Mouse (Mus musculus): ENCODE measurements around the gene Kcng4. TPM values are rescaled to one million over a fixed set of nuclear protein-coding genes. Genes with fewer than 3 reads are reported as not detected.

Gene Kcng4
- polyA plus RNA-seq, 1 experiment from 2014 or later: 0.15 TPM

GRCm38 (mm10) chr8:119574437-119575365, 60.8 kb downstream of the Kcng4 start, which contains the start of the genes Hsdl1 and Dnaaf1:
Gene Hsdl1 (minus strand): TSS chr8:119575183.
Gene Dnaaf1 (plus strand): TSS chr8:119575235.
- Histone ChIP-seq H3K27ac (ENCODE audit: low read length) (peak within 1 kb of the TSS; percentile 4), H3K36me3 (ENCODE audit: insufficient read depth, low read length) (no peaks in the 10 kb centered on the region), H3K4me1 (ENCODE audit: insufficient read depth, low read length) (peaks cover 9% of the 10 kb centered on the region; the same call in 1 of the 2 replicates), H3K4me2 (replicated peaks; ENCODE audit: low read depth, low read length) (peak within 1 kb of the TSS; percentile 73), H3K9ac (replicated peaks; ENCODE audit: low read length) (peak within 1 kb of the TSS; percentile 70), H3K4me3 (ENCODE audit: low read length) (peak within 1 kb of the TSS; percentile 83), H3K27me3 (ENCODE audit: insufficient read depth, low read length) (0 out of 2 replicates have a peak, but pooled peaks cover 10% of the 10 kb centered on the region), H3K9me3 (ENCODE audit: low read length) (no peaks in the 10 kb centered on the region)
- ATAC-seq (ENCODE audit: low FRiP score, low TSS enrichment): peak; percentile 88
- under 1% methylated on average over 69 of the region's 97 CpGs for WGBS

Other genes starting within 250 kb of the Kcng4 start
- gene Mlycd, start 240.8 kb downstream of the Kcng4 start, polyA plus RNA-seq (2015; fragmentation: Nextera tagmentation; extraction: Ambion mirVana): 13.6 and 14.1 TPM in 2 replicates
- 3.2 and 3.6 TPM in 2 replicates for gene Osgin1, start 201.6 kb downstream of the Kcng4 start, polyA plus RNA-seq (2015; fragmentation: Nextera tagmentation; extraction: Ambion mirVana)
- 2.3 and 2.5 TPM in 2 replicates for gene Necab2, start 189.0 kb downstream of the Kcng4 start, polyA plus RNA-seq (2015; fragmentation: Nextera tagmentation; extraction: Ambion mirVana)
- 0.13 TPM in 1 of 2 replicates, not detected in the other for gene Slc38a8, start 134.0 kb downstream of the Kcng4 start, polyA plus RNA-seq (2015; fragmentation: Nextera tagmentation; extraction: Ambion mirVana)
- 131 TPM in 2 replicates for gene Mbtps1, start 76.9 kb downstream of the Kcng4 start, polyA plus RNA-seq (2015; fragmentation: Nextera tagmentation; extraction: Ambion mirVana)
- gene Hsdl1, start 60.5 kb downstream of the Kcng4 start, polyA plus RNA-seq (2015; fragmentation: Nextera tagmentation; extraction: Ambion mirVana): 39.8 and 43.1 TPM in 2 replicates
- 0.27 and 0.37 TPM in 2 replicates for gene Dnaaf1, start 60.4 kb downstream of the Kcng4 start, polyA plus RNA-seq (2015; fragmentation: Nextera tagmentation; extraction: Ambion mirVana)
- gene Taf1c, start 30.5 kb downstream of the Kcng4 start, polyA plus RNA-seq (2015; fragmentation: Nextera tagmentation; extraction: Ambion mirVana): 15.4 and 15.5 TPM in 2 replicates
- gene Adad2, start 22.9 kb downstream of the Kcng4 start, polyA plus RNA-seq (2015; fragmentation: Nextera tagmentation; extraction: Ambion mirVana): 0.12 and 0.14 TPM in 2 replicates
- gene Wfdc1, start 30.7 kb upstream of the Kcng4 start, polyA plus RNA-seq (2015; fragmentation: Nextera tagmentation; extraction: Ambion mirVana): 2.3 and 3.7 TPM in 2 replicates
- gene Atp2c2, start 64.3 kb upstream of the Kcng4 start, polyA plus RNA-seq (2015; fragmentation: Nextera tagmentation; extraction: Ambion mirVana): 1.9 and 2.7 TPM in 2 replicates
- 16.5 and 19.7 TPM in 2 replicates for gene Tldc1, start 142.7 kb upstream of the Kcng4 start, polyA plus RNA-seq (2015; fragmentation: Nextera tagmentation; extraction: Ambion mirVana)
- gene Cotl1, start 204.9 kb upstream of the Kcng4 start, polyA plus RNA-seq (2015; fragmentation: Nextera tagmentation; extraction: Ambion mirVana): 130 and 138 TPM in 2 replicates
- 20.4 and 22.4 TPM in 2 replicates for gene Klhl36, start 226.6 kb upstream of the Kcng4 start, polyA plus RNA-seq (2015; fragmentation: Nextera tagmentation; extraction: Ambion mirVana)

Measured in kidney, embryonic 16.5 days (tissue).